Mouse (Mus musculus): ENCODE results near the gene Sdc3.
A peak's percentile ranks its signal among the peaks of the same experiment; 100 is the strongest.

Sdc3 gene

GRCm38 (mm10) chr4:130820594-130821255 lies 28.4 kb downstream of the Sdc3 start:
- DNase-seq (ENCODE audit: low read depth, low spot score): no peak

GRCm38 (mm10) chr4:130828851-130829673 lies 36.7 kb downstream of the Sdc3 start:
- no peak for DNase-seq (ENCODE audit: low read depth, low spot score)

GRCm38 (mm10) chr4:130834122-130834521 lies 41.8 kb downstream of the Sdc3 start:
- DNase-seq (ENCODE audit: low read depth, low spot score): no peak

- no peak for DNase-seq (ENCODE audit: low read depth, low spot score)
Observed at GRCm38 (mm10) chr4:130835550-130835949, 43.2 kb downstream of the Sdc3 start.

GRCm38 (mm10) chr4:130836281-130837061 lies 44.1 kb downstream of the Sdc3 start:
- DNase-seq (ENCODE audit: low read depth, low spot score): peak; percentile 70

GRCm38 (mm10) chr4:130838585-130838984 lies 46.2 kb downstream of the Sdc3 start:
- DNase-seq (ENCODE audit: low read depth, low spot score): no peak

- DNase-seq (ENCODE audit: low read depth, low spot score): no peak
Observed at GRCm38 (mm10) chr4:130841107-130841840, 48.9 kb downstream of the Sdc3 start.

- DNase-seq (ENCODE audit: low read depth, low spot score): no peak
Observed at GRCm38 (mm10) chr4:130848814-130849213, 56.5 kb downstream of the Sdc3 start.

- no peak for DNase-seq (ENCODE audit: low read depth, low spot score)
Observed at GRCm38 (mm10) chr4:130857661-130858060, 65.3 kb downstream of the Sdc3 start.

- no peak for DNase-seq (ENCODE audit: low read depth, low spot score)
Observed at GRCm38 (mm10) chr4:130858880-130859279, 66.5 kb downstream of the Sdc3 start.

- no peak for DNase-seq (ENCODE audit: low read depth, low spot score)
Observed at GRCm38 (mm10) chr4:130859467-130859866, 67.1 kb downstream of the Sdc3 start.

- no peak for DNase-seq (ENCODE audit: low read depth, low spot score)
Observed at GRCm38 (mm10) chr4:130860902-130861652, 68.7 kb downstream of the Sdc3 start.

- peak; percentile 53 for DNase-seq (ENCODE audit: low read depth, low spot score)
Observed at GRCm38 (mm10) chr4:130861653-130862208, 69.4 kb downstream of the Sdc3 start.

- no peak for DNase-seq (ENCODE audit: low read depth, low spot score)
Observed at GRCm38 (mm10) chr4:130862538-130862937, 70.2 kb downstream of the Sdc3 start.

- no peak for DNase-seq (ENCODE audit: low read depth, low spot score)
Observed at GRCm38 (mm10) chr4:130865460-130865859, 73.1 kb downstream of the Sdc3 start.

- DNase-seq (ENCODE audit: low read depth, low spot score): no peak
Observed at GRCm38 (mm10) chr4:130865901-130866371, 73.6 kb downstream of the Sdc3 start.

GRCm38 (mm10) chr4:130867940-130868339 lies 75.6 kb downstream of the Sdc3 start:
- DNase-seq (ENCODE audit: low read depth, low spot score): no peak

GRCm38 (mm10) chr4:130868803-130869202 lies 76.5 kb downstream of the Sdc3 start:
- no peak for DNase-seq (ENCODE audit: low read depth, low spot score)

- no peak for DNase-seq (ENCODE audit: low read depth, low spot score)
Observed at GRCm38 (mm10) chr4:130872414-130872813, 80.1 kb downstream of the Sdc3 start.

- no peak for DNase-seq (ENCODE audit: low read depth, low spot score)
Observed at GRCm38 (mm10) chr4:130873440-130873839, 81.1 kb downstream of the Sdc3 start.

All from retina, adult 2 months (tissue).